In genomic region chr17:26595448-26596167, GRCm38 (mm10) we compare ENCODE assay signal across 8 mouse cellular contexts. TPM values are rescaled to one million over a fixed set of nuclear protein-coding genes. Genes with fewer than 3 reads are reported as not detected.
A peak's percentile ranks its signal among the peaks of the same experiment; 100 is the strongest.
DNase-seq lines count a peak whose midpoint lies in the region; ATAC-seq and TF ChIP-seq lines count a peak whose summit lies in the region.

No protein-coding gene starts in this region.

- peak; percentile 27 for ATAC-seq in Patski
- ATAC-seq in hindbrain, embryonic 14.5 days (ENCODE audit: low FRiP score): no peak
- peak; percentile 20; the same call in 1 of the 2 replicates for ATAC-seq in liver, postnatal 0 days

- CTCF ChIA-PET in Patski (lab: Charles Lee): interaction anchor here (0.9 kb wide), 1 partner anchor 86 kb away, joined by 4 read pairs; no protein-coding TSS in a partner anchor

- H3K27me3 ChIP-seq in Patski: no peaks in the 10 kb centered on the region
- H3K27me3 ChIP-seq in hindbrain, embryonic 14.5 days (ENCODE audit: control insufficient read depth, insufficient read depth, low read length): no peaks in the 10 kb centered on the region
- no peaks in the 10 kb centered on the region for H3K27me3 ChIP-seq in liver, postnatal 0 days (ENCODE audit: insufficient read depth, low read length)

- 0 out of 2 replicates have a peak overlapping the region, but pooled peaks have one; percentile 25 for H3K9ac ChIP-seq in hindbrain, embryonic 14.5 days
- no peak overlapping the region; the same call in 1 of the 2 replicates for H3K9ac ChIP-seq in liver, postnatal 0 days (replicated peaks)

- no peak for TF ChIP-seq CTCF in Patski (IDR thresholded peaks at IDR 0.05)
- no peak for TF ChIP-seq CTCF in liver, postnatal 0 days (IDR thresholded peaks at IDR 0.05; ENCODE audit: low read depth)

- intact Hi-C loops in heart, postnatal 14 days (cut with DNase I): loop anchor here (2.0 kb wide), 3 partner anchors 43 to 129 kb away; no protein-coding TSS in a partner anchor
- intact Hi-C loops in left cerebral cortex, postnatal 4 days (cut with DNase I): no loop called here

- peak overlapping the region; percentile 56 for H3K27ac ChIP-seq in hindbrain, embryonic 14.5 days
- peak overlapping the region; percentile 74 for H3K27ac ChIP-seq in liver, postnatal 0 days (ENCODE audit: low read depth)

- no peaks in the 10 kb centered on the region for H3K9me3 ChIP-seq in hindbrain, embryonic 14.5 days (ENCODE audit: control insufficient read depth, low read length)
- no peaks in the 10 kb centered on the region for H3K9me3 ChIP-seq in liver, postnatal 0 days (ENCODE audit: low read length)

- 59% methylated on average over 7 of the region's 7 CpGs for WGBS in hindbrain, embryonic 14.5 days
- 36% methylated on average over 7 of the region's 7 CpGs for WGBS in liver, postnatal 0 days (ENCODE audit: insufficient replicate concordance)

- DNase-seq in heart, adult 11 months: peak; percentile 97
- no peak for DNase-seq in heart, postnatal 14 days
- DNase-seq in Patski (ENCODE audit: low read depth, low spot score) (no peak), adipocyte (ENCODE audit: low spot score) (no peak)
- no peak for DNase-seq in hindbrain, embryonic 14.5 days (ENCODE audit: low spot score)
- no peak for DNase-seq in liver, postnatal 0 days
- DNase-seq in testis, postnatal 10 days (ENCODE audit: low spot score): no peak
- DNase-seq in left cerebral cortex, postnatal 4 days: no peak

- H3K36me3 ChIP-seq in hindbrain, embryonic 14.5 days (replicated peaks; ENCODE audit: control insufficient read depth, insufficient read depth): no peaks in the 10 kb centered on the region; the same call in none of the 2 replicates
- no peaks in the 10 kb centered on the region for H3K36me3 ChIP-seq in liver, postnatal 0 days (replicated peaks; ENCODE audit: insufficient read depth, low read length)

- H3K4me2 ChIP-seq in hindbrain, embryonic 14.5 days (replicated peaks): no peak overlapping the region
- H3K4me2 ChIP-seq in liver, postnatal 0 days (ENCODE audit: low read depth, low read length): no peak overlapping the region

- in situ Hi-C loops in Patski (cut with MboI; ENCODE audit: low pct_unique_long_range_greater_than_20kb): no loop called here

- H3K4me1 ChIP-seq in hindbrain, embryonic 14.5 days (replicated peaks; ENCODE audit: control insufficient read depth, insufficient read depth, low read length): peaks cover 20% of the 10 kb centered on the region
- H3K4me1 ChIP-seq in liver, postnatal 0 days (ENCODE audit: insufficient read depth): peaks cover 50% of the 10 kb centered on the region

- POLR2A ChIA-PET in Patski (lab: Charles Lee): interaction anchor here (0.6 to 2.5 kb wide), 5 partner anchors 11 to 92 kb away, joined by 3 to 12 read pairs (median 3); no protein-coding TSS in a partner anchor

- no peak for TF ChIP-seq EP300 in liver, postnatal 0 days (IDR thresholded peaks at IDR 0.05; ENCODE audit: low read depth)

- H3K4me3 ChIP-seq in hindbrain, embryonic 14.5 days (replicated peaks; ENCODE audit: low read length): no peak overlapping the region
- H3K4me3 ChIP-seq in liver, postnatal 0 days (ENCODE audit: low read depth, low read length): no peak overlapping the region

RNA-seq across cellular contexts. Expression of gene Dusp1, which starts 33.7 kb away (rescaled TPM):
- 10 to 100 TPM; 91.2 to 99.6 TPM for total RNA-seq in heart, postnatal 14 days (2021)
- 465 TPM for polyA plus RNA-seq in Patski (2021)
- polyA plus RNA-seq in hindbrain, embryonic 14.5 days (2014; fragmentation: Nextera tagmentation; extraction: Ambion mirVana): 31.5 and 31.6 TPM in 2 replicates
- 13.4 and 14.2 TPM in 2 replicates for polyA plus RNA-seq in liver, postnatal 0 days (2015; fragmentation: Nextera tagmentation; extraction: Ambion mirVana)
- total RNA-seq in left cerebral cortex, postnatal 4 days (2021): 10 to 100 TPM; 17.2 to 18.9 TPM

RNA-seq across cellular contexts. Expression of gene Ergic1, which starts 34.3 kb away (rescaled TPM):
- total RNA-seq in heart, postnatal 14 days (2021): 10 to 100 TPM; 51.1 to 59.5 TPM
- polyA plus RNA-seq in Patski (2021): 287 TPM
- polyA plus RNA-seq in hindbrain, embryonic 14.5 days (2014; fragmentation: Nextera tagmentation; extraction: Ambion mirVana): 110 and 119 TPM in 2 replicates
- 34.4 and 35.0 TPM in 2 replicates for polyA plus RNA-seq in liver, postnatal 0 days (2015; fragmentation: Nextera tagmentation; extraction: Ambion mirVana)
- 100 to 1,000 TPM; 180 to 193 TPM for total RNA-seq in left cerebral cortex, postnatal 4 days (2021)

Comparison
In these comparisons a context has a peak if more than half of its experiments do, and no peak if none do; other contexts are left out.
1. RNA of gene Dusp1, which starts 33.7 kb away (polyA plus RNA-seq): 465 TPM in Patski (single experiment); 31.5 to 31.6 TPM in hindbrain, embryonic 14.5 days and 13.4 to 14.2 TPM in liver, postnatal 0 days; every median in the first group is over 10 times any median in the second.